Mouse (Mus musculus) stomach, postnatal 0 days (tissue): ENCODE measurements around the gene Arhgap18. TPM values are rescaled to one million over a fixed set of nuclear protein-coding genes. Genes with fewer than 3 reads are reported as not detected.

Source experiments
- ATAC-seq: fragments of 200-750 bp; cut with Nextera tagmentation; 2 replicates; pipeline ENCODE4 v1.8.0; 2017; ENCODE audit not compliant: low FRiP score, low TSS enrichment
- DNase-seq: peaks from one replicate; pipeline ENCODE4 v3.0.0-alpha.2; 2016; ENCODE audit warnings: low spot score
- H3K27ac ChIP-seq: fragments of 300-500 bp; sonication (generic); replicated peaks from 2 replicates; pipeline ENCODE4 v1.5.1; 2014; ENCODE audit warnings: mild to moderate bottlenecking, control low read depth
- H3K27me3 ChIP-seq: fragments of 300-500 bp; sonication (generic); 2 replicates; pipeline ENCODE4 v1.6.1; 2014; ENCODE audit warnings: low read length; ENCODE audit not compliant: control insufficient read depth, insufficient read depth
- H3K36me3 ChIP-seq: fragments of 300-500 bp; sonication (generic); 2 replicates; pipeline ENCODE4 v1.6.1; 2014; ENCODE audit warnings: low read length, mixed read lengths; ENCODE audit not compliant: control insufficient read depth, insufficient read depth
- H3K4me1 ChIP-seq: fragments of 300-500 bp; sonication (generic); replicated peaks from 2 replicates; pipeline ENCODE4 v1.6.1; 2014; ENCODE audit warnings: antibody characterized with exemption; ENCODE audit not compliant: control insufficient read depth, insufficient read depth
- H3K4me2 ChIP-seq: fragments of 300-500 bp; sonication (generic); replicated peaks from 2 replicates; pipeline ENCODE4 v1.6.1; 2014; ENCODE audit warnings: low read depth, mild to moderate bottlenecking, control low read depth, moderate library complexity
- H3K4me3 ChIP-seq: fragments of 300-500 bp; sonication (generic); 2 replicates; pipeline ENCODE4 v1.5.1; 2014; ENCODE audit warnings: low read depth, low read length, control low read depth
- H3K9ac ChIP-seq: fragments of 300-500 bp; sonication (generic); 2 replicates; pipeline ENCODE4 v1.6.1; 2014; ENCODE audit warnings: mild to moderate bottlenecking, low read length, control low read depth, mixed read lengths
- H3K9me3 ChIP-seq: fragments of 300-500 bp; sonication (generic); 2 replicates; pipeline ENCODE4 v1.6.1; 2016; ENCODE audit warnings: low read length; ENCODE audit not compliant: control insufficient read depth
- CTCF ChIP-seq: IDR thresholded peaks from 2 replicates; pipeline ENCODE4 v1.5.1; 2016; ENCODE audit warnings: antibody characterized with exemption, low read depth, mild to moderate bottlenecking, moderate library complexity
- EP300 ChIP-seq: optimal IDR thresholded peaks from 2 replicates; pipeline ENCODE3; 2016; ENCODE audit warnings: antibody characterized with exemption
- WGBS: fragments of 180-500 bp; shearing (Covaris S2); extraction: QIAGEN DNeasy Blood & Tissue Kit; methylation state at CpG from one replicate; pipeline ENCODE4 v1.1.7; 2014; 5-methylcytosine and 5-hydroxymethylcytosine counted together
- polyA plus RNA-seq: library from polyadenylated mRNA; unstranded; fragments of >200 nt; fragmentation: Nextera tagmentation; extraction: Ambion mirVana; gene quantifications from 2 replicates; pipeline ENCODE4 v1.2.1, GENCODE M21; 2015

The Arhgap18 gene
- polyA plus RNA-seq, 1 experiment from 2014 or later = 15.1 TPM

GRCm38 (mm10) chr10:26889226-26889625, 136.0 kb downstream of the Arhgap18 start:
- ATAC-seq (no peak), DNase-seq (no peak)
- Histone ChIP-seq H3K4me3 (no peak overlapping the region), H3K9ac (no peak overlapping the region), H3K4me1 (no peaks in the 10 kb centered on the region), H3K4me2 (no peak overlapping the region), H3K9me3 (no peaks in the 10 kb centered on the region), H3K36me3 (no peaks in the 10 kb centered on the region), H3K27me3 (no peaks in the 10 kb centered on the region), H3K27ac (no peak overlapping the region)
- TF ChIP-seq EP300 (no peak), CTCF (no peak)
- WGBS = 54% methylated on average over 6 of the region's 6 CpGs

DNA sequence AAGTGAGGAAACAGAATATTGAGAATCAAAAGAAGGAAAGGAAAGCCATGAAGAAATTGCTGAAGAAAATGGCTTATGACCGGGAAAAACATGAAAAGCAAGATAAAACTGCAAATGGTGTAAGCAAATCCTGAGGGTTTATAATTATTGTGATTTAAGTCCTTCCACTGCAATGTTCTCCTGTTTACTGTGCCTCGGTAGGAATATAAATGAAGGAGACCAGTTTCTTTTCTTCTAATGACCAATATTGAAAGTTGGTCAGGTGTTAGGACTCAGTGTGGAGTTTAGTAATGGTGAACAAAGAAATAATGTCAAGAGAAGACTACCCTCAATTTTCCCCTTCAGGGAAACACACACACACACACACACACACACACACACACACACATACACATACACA, 136.5 kb downstream of the Arhgap18 start:
- Histone ChIP-seq H3K27me3 (no peaks in the 10 kb centered on the region), H3K36me3 (no peaks in the 10 kb centered on the region), H3K4me2 (no peak overlapping the region), H3K4me3 (no peak overlapping the region), H3K9ac (no peak overlapping the region), H3K4me1 (no peaks in the 10 kb centered on the region), H3K9me3 (no peaks in the 10 kb centered on the region), H3K27ac (no peak overlapping the region)
- DNase-seq = no peak
- TF ChIP-seq EP300 = no peak
- TF ChIP-seq CTCF = no peak
- WGBS = 65% methylated on average over 2 of the region's 2 CpGs
- no peak for ATAC-seq

DNA sequence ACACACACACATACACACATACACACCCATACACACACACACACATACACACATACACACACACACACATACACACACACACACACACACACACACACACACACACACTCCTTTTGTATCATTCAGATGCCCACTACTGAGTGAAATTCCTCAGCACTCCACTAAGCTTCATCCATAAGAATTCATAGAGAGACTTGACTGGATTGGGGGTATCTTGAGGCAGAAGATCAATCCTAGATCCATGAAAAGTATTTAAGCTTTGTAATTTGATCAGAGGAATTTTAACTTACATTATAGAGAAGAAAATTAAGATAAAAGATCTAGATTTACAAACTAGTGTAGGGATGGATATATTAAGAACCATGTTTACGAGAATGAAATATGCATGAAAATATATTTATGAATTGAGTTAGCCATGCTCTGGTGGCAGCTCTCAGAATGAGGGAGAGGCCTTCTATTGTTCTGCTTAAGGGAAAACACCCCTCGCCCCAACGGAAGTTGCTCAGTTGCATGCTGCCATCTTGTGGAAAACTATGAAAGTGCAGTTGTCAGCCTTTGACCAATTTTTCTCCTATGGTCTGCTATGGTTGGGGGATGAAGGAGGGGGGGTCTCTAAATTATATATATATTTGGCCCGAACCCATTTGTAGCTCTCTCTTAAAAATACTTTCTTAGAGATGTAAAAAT, 137.2 kb downstream of the Arhgap18 start:
- TF ChIP-seq EP300 (no peak), CTCF (peak; percentile 95)
- Histone ChIP-seq H3K36me3 (no peaks in the 10 kb centered on the region), H3K27ac (no peak overlapping the region), H3K4me3 (no peak overlapping the region), H3K27me3 (no peaks in the 10 kb centered on the region), H3K9ac (no peak overlapping the region), H3K4me1 (no peaks in the 10 kb centered on the region), H3K9me3 (no peaks in the 10 kb centered on the region), H3K4me2 (no peak overlapping the region)
- DNase-seq (peak; percentile 59), ATAC-seq (peak; percentile 51)
- 6% methylated on average over 4 of the region's 4 CpGs for WGBS

DNA sequence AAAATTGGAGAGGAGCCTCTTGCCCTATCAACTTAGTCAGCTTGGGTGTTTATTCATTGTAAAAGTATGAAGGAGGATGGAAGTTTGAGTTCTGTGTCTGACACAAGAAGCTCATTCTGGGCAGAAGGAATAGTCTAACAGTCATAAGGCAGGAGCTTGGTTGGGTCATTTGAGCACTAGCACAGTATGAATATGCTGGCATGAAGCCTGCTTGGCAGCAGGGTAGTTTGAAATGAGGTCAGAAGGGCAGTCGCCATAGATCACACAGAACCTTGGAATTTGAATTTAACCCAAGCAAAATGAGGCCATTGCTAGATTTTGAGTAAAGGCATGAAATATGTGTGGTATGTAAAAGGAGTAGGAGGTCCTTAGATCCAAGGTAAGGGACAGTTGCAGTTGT, 139.9 kb downstream of the Arhgap18 start:
- H3K4me1 ChIP-seq = no peaks in the 10 kb centered on the region
- H3K9ac ChIP-seq = no peak overlapping the region
- no peak for ATAC-seq
- H3K9me3 ChIP-seq = no peaks in the 10 kb centered on the region
- H3K4me2 ChIP-seq = no peak overlapping the region
- H3K4me3 ChIP-seq = no peak overlapping the region
- no peak for DNase-seq
- no peak overlapping the region for H3K27ac ChIP-seq
- no peak for TF ChIP-seq EP300
- no peak for TF ChIP-seq CTCF
- no peaks in the 10 kb centered on the region for H3K36me3 ChIP-seq
- WGBS = 76% methylated on average over 1 of the region's 1 CpGs
- no peaks in the 10 kb centered on the region for H3K27me3 ChIP-seq

DNA sequence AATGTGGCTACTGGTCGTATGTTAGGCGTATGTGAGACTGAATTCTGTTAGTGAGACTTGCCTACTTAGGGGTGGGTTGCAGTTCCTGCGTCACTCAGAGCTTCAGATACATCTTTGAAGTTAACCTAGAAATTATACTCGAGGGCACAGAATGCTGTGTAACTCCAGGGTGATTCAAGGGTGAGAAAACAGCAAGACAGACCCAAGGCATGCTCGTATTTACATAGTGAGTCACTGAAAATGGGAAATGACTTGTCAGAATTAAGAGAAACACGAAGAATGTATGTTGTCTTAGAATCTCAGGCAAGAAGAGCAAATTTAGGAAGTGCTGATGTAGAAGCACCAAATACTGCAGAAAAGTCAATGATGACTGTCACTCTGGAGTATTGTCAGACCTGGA, 142.5 kb downstream of the Arhgap18 start:
- Histone ChIP-seq H3K9ac (no peak overlapping the region), H3K4me1 (no peaks in the 10 kb centered on the region), H3K4me2 (no peak overlapping the region), H3K27me3 (no peaks in the 10 kb centered on the region), H3K27ac (no peak overlapping the region), H3K36me3 (no peaks in the 10 kb centered on the region), H3K4me3 (no peak overlapping the region), H3K9me3 (no peaks in the 10 kb centered on the region)
- no peak for TF ChIP-seq EP300
- no peak for TF ChIP-seq CTCF
- 50% methylated on average over 6 of the region's 6 CpGs for WGBS
- DNase-seq = no peak
- no peak; the same call in 1 of the 2 replicates for ATAC-seq

DNA sequence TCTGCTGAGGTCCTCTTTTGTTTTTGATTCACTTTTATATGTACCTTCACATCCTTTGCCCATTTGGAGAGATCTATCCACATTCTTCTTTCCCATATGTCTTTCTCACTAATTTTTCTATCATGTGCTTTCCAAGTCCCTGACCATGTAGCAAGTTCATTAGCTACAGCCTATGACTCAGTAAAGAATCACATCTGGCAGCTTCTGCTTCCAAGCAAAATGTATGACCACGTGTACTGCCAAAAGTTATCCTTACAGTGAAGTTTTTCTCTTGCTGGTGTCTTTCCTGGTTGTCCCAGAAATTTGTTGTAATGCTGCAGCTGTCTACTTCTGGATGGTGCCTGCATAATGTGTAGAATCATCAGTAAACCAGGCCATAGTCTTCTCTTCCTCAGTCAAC, 147.2 kb downstream of the Arhgap18 start:
- Histone ChIP-seq H3K27me3 (no peaks in the 10 kb centered on the region), H3K36me3 (no peaks in the 10 kb centered on the region), H3K4me1 (no peaks in the 10 kb centered on the region), H3K9ac (no peak overlapping the region), H3K27ac (no peak overlapping the region), H3K4me3 (no peak overlapping the region), H3K4me2 (no peak overlapping the region), H3K9me3 (no peaks in the 10 kb centered on the region)
- no peak for DNase-seq
- ATAC-seq = no peak
- no peak for TF ChIP-seq CTCF
- no peak for TF ChIP-seq EP300
- whole genome bisulfite sequencing = 72% methylated on average over 1 of the region's 1 CpGs
